Mouse (Mus musculus): ENCODE data around the gene Pibf1.

DNA sequence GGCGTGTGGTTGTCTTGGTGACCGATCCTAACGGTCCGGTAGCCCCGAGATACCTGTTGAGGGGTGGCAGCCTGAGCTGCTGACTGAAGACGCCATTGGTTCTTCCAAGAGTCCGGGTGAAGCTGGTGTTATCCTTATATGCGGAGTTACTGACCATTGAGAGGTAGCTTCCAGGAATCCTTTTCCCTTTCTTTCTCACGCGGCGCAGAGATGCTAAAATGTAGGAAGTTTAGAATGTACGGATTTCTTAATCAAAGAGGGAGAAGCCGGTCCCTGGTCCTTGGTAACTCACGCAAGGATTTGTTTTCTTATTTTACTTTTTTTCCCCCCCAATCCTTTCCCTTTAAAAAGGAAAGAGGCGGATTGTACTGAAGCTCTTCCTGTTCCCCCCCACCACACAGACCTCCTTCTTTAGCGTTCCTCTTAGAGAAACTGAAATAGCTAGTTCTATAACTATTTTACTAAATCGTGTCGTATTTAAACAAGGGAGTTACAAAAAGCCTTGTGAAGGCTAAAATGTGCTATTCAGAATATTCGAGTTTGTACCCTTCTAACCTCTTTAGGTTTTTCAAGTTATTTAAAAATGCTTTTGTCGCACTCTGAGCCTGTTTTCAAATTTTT is 853 bp downstream of the Pibf1 start:
- TF ChIP-seq POLR2A (IDR thresholded peaks at IDR 0.05; ENCODE audit: extremely low read depth, insufficient read depth, low read length): no peak
- TF ChIP-seq CTCF (IDR thresholded peaks at IDR 0.05; ENCODE audit: extremely low read depth, insufficient read depth, low read length): no peak

Measured in cortical plate, adult 2 months (tissue).